Mouse (Mus musculus) spleen, adult 2 months (tissue): Measurements from ENCODE around the gene Ngrn.

Experiments
- CTCF ChIP-seq: fragments of 200-500 bp; IDR thresholded peaks from 2 replicates; pipeline ENCODE4 v1.5.1; 2011; ENCODE audit warnings: mild to moderate bottlenecking, inconsistent platforms; ENCODE audit not compliant: insufficient read depth, insufficient read length, insufficient replicate concordance; ENCODE audit errors: extremely low read depth
- POLR2A ChIP-seq: fragments of 200-500 bp; IDR thresholded peaks from 2 replicates; pipeline ENCODE4 v1.6.1; 2011; ENCODE audit warnings: low read depth, low read length, inconsistent platforms

DNA sequence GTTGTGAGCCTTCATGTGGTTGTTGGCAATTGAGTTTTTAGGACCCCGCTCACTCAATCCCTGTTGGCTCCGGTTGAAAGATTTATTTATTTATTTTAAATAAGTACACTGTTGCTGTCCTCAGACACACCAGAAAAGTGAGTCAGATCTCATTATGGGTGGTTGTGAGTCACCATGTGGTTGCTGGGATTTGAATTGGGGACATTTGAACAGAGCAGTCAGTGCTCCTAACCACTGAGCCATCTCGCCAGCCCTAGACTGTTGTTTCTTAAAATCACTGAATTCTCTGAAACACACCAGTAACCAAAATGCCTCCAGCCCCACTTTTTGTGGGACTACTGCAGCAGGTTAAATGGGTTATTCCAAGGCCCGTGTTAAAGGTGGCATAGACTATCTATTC, 37.7 kb downstream of the Ngrn start:
- TF ChIP-seq CTCF, result no peak
- TF ChIP-seq POLR2A, result no peak
